Mouse (Mus musculus): Measurements from ENCODE around the gene Ralgapa2. TPM values are rescaled to one million over a fixed set of nuclear protein-coding genes. Genes with fewer than 3 reads are reported as not detected.

Gene Ralgapa2
- polyA plus RNA-seq, 1 experiment from 2014 or later: 4.0 TPM

- ATAC-seq (ENCODE audit: insufficient number of reproducible peaks, low FRiP score, low TSS enrichment, low read depth): no peak
- no peaks in the 10 kb centered on the region for H3K9me3 ChIP-seq
- no peak overlapping the region for H3K9ac ChIP-seq
- no peaks in the 10 kb centered on the region for H3K27me3 ChIP-seq
- no peak overlapping the region for H3K4me2 ChIP-seq
- H3K4me3 ChIP-seq: no peak overlapping the region
- H3K36me3 ChIP-seq: no peaks in the 10 kb centered on the region
- WGBS: 74% methylated on average over 6 of the region's 6 CpGs
- H3K27ac ChIP-seq: no peak overlapping the region
- H3K4me1 ChIP-seq: no peaks in the 10 kb centered on the region
Observed at GRCm38 (mm10) chr2:146287531-146287930, 224.6 kb downstream of the Ralgapa2 start.

- Histone ChIP-seq H3K4me3 (no peak overlapping the region), H3K9me3 (no peaks in the 10 kb centered on the region), H3K4me2 (no peak overlapping the region), H3K4me1 (peaks cover 3% of the 10 kb centered on the region; the same call in 1 of the 2 replicates), H3K9ac (no peak overlapping the region), H3K27ac (no peak overlapping the region), H3K27me3 (no peaks in the 10 kb centered on the region), H3K36me3 (no peaks in the 10 kb centered on the region)
- ATAC-seq (ENCODE audit: insufficient number of reproducible peaks, low FRiP score, low TSS enrichment, low read depth): no peak
- WGBS: 88% methylated on average over 6 of the region's 6 CpGs
Observed at GRCm38 (mm10) chr2:146281346-146281745, 230.8 kb downstream of the Ralgapa2 start.

- H3K9me3 ChIP-seq: no peaks in the 10 kb centered on the region
- peaks cover 3% of the 10 kb centered on the region; the same call in 1 of the 2 replicates for H3K4me1 ChIP-seq
- no peak overlapping the region for H3K27ac ChIP-seq
- H3K36me3 ChIP-seq: no peaks in the 10 kb centered on the region
- H3K27me3 ChIP-seq: no peaks in the 10 kb centered on the region
- H3K9ac ChIP-seq: no peak overlapping the region
- WGBS: 64% methylated on average over 1 of the region's 1 CpGs
- no peak overlapping the region for H3K4me2 ChIP-seq
- H3K4me3 ChIP-seq: no peak overlapping the region
- no peak for ATAC-seq (ENCODE audit: insufficient number of reproducible peaks, low FRiP score, low TSS enrichment, low read depth)
Observed at GRCm38 (mm10) chr2:146280921-146281274, 231.2 kb downstream of the Ralgapa2 start.

- no peak for ATAC-seq (ENCODE audit: insufficient number of reproducible peaks, low FRiP score, low TSS enrichment, low read depth)
- no peak overlapping the region for H3K4me3 ChIP-seq
Observed at GRCm38 (mm10) chr2:146280221-146280920, 231.8 kb downstream of the Ralgapa2 start.

GRCm38 (mm10) chr2:146279430-146280220, 232.5 kb downstream of the Ralgapa2 start:
- Histone ChIP-seq H3K9ac (no peak overlapping the region), H3K4me2 (no peak overlapping the region), H3K36me3 (no peaks in the 10 kb centered on the region), H3K4me3 (no peak overlapping the region), H3K4me1 (peaks cover 3% of the 10 kb centered on the region; the same call in 1 of the 2 replicates), H3K27ac (no peak overlapping the region), H3K9me3 (no peaks in the 10 kb centered on the region), H3K27me3 (no peaks in the 10 kb centered on the region)
- no peak for ATAC-seq (ENCODE audit: insufficient number of reproducible peaks, low FRiP score, low TSS enrichment, low read depth)
- WGBS: 41% methylated on average over 24 of the region's 24 CpGs

More at GRCm38 (mm10) chr2:146280221-146280920, 231.8 kb downstream of the Ralgapa2 start:
- Histone ChIP-seq H3K36me3 (no peaks in the 10 kb centered on the region), H3K9me3 (no peaks in the 10 kb centered on the region), H3K27ac (no peak overlapping the region), H3K27me3 (no peaks in the 10 kb centered on the region), H3K4me1 (peaks cover 3% of the 10 kb centered on the region; the same call in 1 of the 2 replicates), H3K4me2 (no peak overlapping the region), H3K9ac (no peak overlapping the region)
- 57% methylated on average over 6 of the region's 6 CpGs for WGBS

- no peak for ATAC-seq (ENCODE audit: insufficient number of reproducible peaks, low FRiP score, low TSS enrichment, low read depth)
- peaks cover 3% of the 10 kb centered on the region; the same call in 1 of the 2 replicates for H3K4me1 ChIP-seq
- H3K9ac ChIP-seq: no peak overlapping the region
- H3K4me2 ChIP-seq: no peak overlapping the region
- no peaks in the 10 kb centered on the region for H3K27me3 ChIP-seq
- H3K36me3 ChIP-seq: no peaks in the 10 kb centered on the region
- 53% methylated on average over 5 of the region's 5 CpGs for WGBS
- H3K4me3 ChIP-seq: no peak overlapping the region
- no peaks in the 10 kb centered on the region for H3K9me3 ChIP-seq
- H3K27ac ChIP-seq: no peak overlapping the region
Observed at GRCm38 (mm10) chr2:146278381-146278780, 233.8 kb downstream of the Ralgapa2 start.

- no peak overlapping the region for H3K9ac ChIP-seq
- peaks cover 5% of the 10 kb centered on the region; the same call in 1 of the 2 replicates for H3K4me1 ChIP-seq
- no peak overlapping the region for H3K27ac ChIP-seq
- no peaks in the 10 kb centered on the region for H3K9me3 ChIP-seq
- no peaks in the 10 kb centered on the region for H3K27me3 ChIP-seq
- H3K36me3 ChIP-seq: no peaks in the 10 kb centered on the region
- no peak for ATAC-seq (ENCODE audit: insufficient number of reproducible peaks, low FRiP score, low TSS enrichment, low read depth)
- H3K4me2 ChIP-seq: no peak overlapping the region
- WGBS: 60% methylated on average over 3 of the region's 3 CpGs
- H3K4me3 ChIP-seq: no peak overlapping the region
Observed at GRCm38 (mm10) chr2:146266539-146266938, 245.6 kb downstream of the Ralgapa2 start.

GRCm38 (mm10) chr2:146265045-146265444, 247.1 kb downstream of the Ralgapa2 start:
- no peak overlapping the region for H3K9ac ChIP-seq
- no peaks in the 10 kb centered on the region for H3K27me3 ChIP-seq
- no peaks in the 10 kb centered on the region for H3K36me3 ChIP-seq
- ATAC-seq (ENCODE audit: insufficient number of reproducible peaks, low FRiP score, low TSS enrichment, low read depth): no peak
- H3K4me3 ChIP-seq: no peak overlapping the region
- no peak overlapping the region for H3K4me2 ChIP-seq
- no peaks in the 10 kb centered on the region for H3K9me3 ChIP-seq
- H3K4me1 ChIP-seq: peaks cover 5% of the 10 kb centered on the region; the same call in 1 of the 2 replicates
- WGBS: 49% methylated on average over 4 of the region's 4 CpGs
- H3K27ac ChIP-seq: no peak overlapping the region

- Histone ChIP-seq H3K4me2 (no peak overlapping the region), H3K4me1 (peaks cover 5% of the 10 kb centered on the region; the same call in 1 of the 2 replicates), H3K36me3 (no peaks in the 10 kb centered on the region), H3K9ac (no peak overlapping the region), H3K27me3 (no peaks in the 10 kb centered on the region), H3K9me3 (no peaks in the 10 kb centered on the region), H3K4me3 (no peak overlapping the region), H3K27ac (no peak overlapping the region)
- ATAC-seq (ENCODE audit: insufficient number of reproducible peaks, low FRiP score, low TSS enrichment, low read depth): no peak
Observed at GRCm38 (mm10) chr2:146262966-146263365, 249.2 kb downstream of the Ralgapa2 start.

GRCm38 (mm10) chr2:146262215-146262614, 249.9 kb downstream of the Ralgapa2 start:
- Histone ChIP-seq H3K4me2 (no peak overlapping the region), H3K4me1 (peaks cover 5% of the 10 kb centered on the region; the same call in 1 of the 2 replicates), H3K9ac (no peak overlapping the region), H3K27ac (no peak overlapping the region), H3K36me3 (no peaks in the 10 kb centered on the region), H3K27me3 (no peaks in the 10 kb centered on the region), H3K4me3 (no peak overlapping the region), H3K9me3 (no peaks in the 10 kb centered on the region)
- WGBS: 42% methylated on average over 10 of the region's 10 CpGs
- ATAC-seq (ENCODE audit: insufficient number of reproducible peaks, low FRiP score, low TSS enrichment, low read depth): peak; percentile 55; the same call in 1 of the 2 replicates

- 61% methylated on average over 4 of the region's 4 CpGs for WGBS
- H3K4me2 ChIP-seq: no peak overlapping the region
Observed at GRCm38 (mm10) chr2:146261146-146261545, 251.0 kb downstream of the Ralgapa2 start.

More at GRCm38 (mm10) chr2:146261146-146261545, 251.0 kb downstream of the Ralgapa2 start:
- Histone ChIP-seq H3K9me3 (no peaks in the 10 kb centered on the region), H3K36me3 (no peaks in the 10 kb centered on the region), H3K4me3 (no peak overlapping the region), H3K9ac (no peak overlapping the region), H3K4me1 (peaks cover 5% of the 10 kb centered on the region; the same call in 1 of the 2 replicates), H3K27ac (no peak overlapping the region), H3K27me3 (no peaks in the 10 kb centered on the region)
- no peak for ATAC-seq (ENCODE audit: insufficient number of reproducible peaks, low FRiP score, low TSS enrichment, low read depth)

Data from limb, embryonic 15.5 days (tissue).